Mouse (Mus musculus): ENCODE measurements around the gene Sap30. TPM values are rescaled to one million over a fixed set of nuclear protein-coding genes. Genes with fewer than 3 reads are reported as not detected.
"Not testable (repeated sequence)": the region's sequence is repeated elsewhere in the genome, so short reads cannot be mapped to it uniquely, and the experiment has no call there.

Gene Sap30
- polyA plus RNA-seq, 1 experiment = 32.5 TPM

GRCm38 (mm10) chr8:57510791-57511315 lies 23.2 kb upstream of the Sap30 start:
- Histone ChIP-seq H3ac (ENCODE audit: control insufficient read depth, insufficient read length) (peak overlapping the region; percentile 37), H3K36me3 (ENCODE audit: control insufficient read depth, insufficient read depth) (peaks cover 8% of the 10 kb centered on the region), H3K4me3 (peak overlapping the region; percentile 50), H3K27me3 (ENCODE audit: control insufficient read depth, insufficient read depth, insufficient read length) (no peaks in the 10 kb centered on the region), H3K79me2 (ENCODE audit: control insufficient read depth, insufficient read depth) (peaks cover 23% of the 10 kb centered on the region), H3K4me2 (ENCODE audit: low read depth) (peak overlapping the region; percentile 74)
- TF ChIP-seq CEBPB (IDR thresholded peaks at IDR 0.05; ENCODE audit: insufficient read depth, poor library complexity, severe bottlenecking) = no peak
- TF ChIP-seq MAX (IDR thresholded peaks at IDR 0.05; ENCODE audit: low read depth) = no peak
- no peak for TF ChIP-seq TCF12 (IDR thresholded peaks at IDR 0.05; ENCODE audit: insufficient read depth, poor library complexity, severe bottlenecking)
- no peak for TF ChIP-seq E2F4 (IDR thresholded peaks at IDR 0.05; ENCODE audit: insufficient read depth)
- TF ChIP-seq REST (IDR thresholded peaks at IDR 0.05; ENCODE audit: insufficient read depth, insufficient read length) = no peak
- no peak for TF ChIP-seq MYOG (IDR thresholded peaks at IDR 0.05; ENCODE audit: control insufficient read depth in 1 of 3, insufficient read depth in 1 of 3, insufficient read length in 2 of 3, low read depth in 2 of 3)
- TF ChIP-seq POLR2A (IDR thresholded peaks at IDR 0.05; ENCODE audit: insufficient read length, low read depth) = peak; percentile 54
- TF ChIP-seq USF1 (IDR thresholded peaks at IDR 0.05; ENCODE audit: low read depth) = no peak
- no peak for TF ChIP-seq TCF3 (IDR thresholded peaks at IDR 0.05; ENCODE audit: insufficient read length, low read depth)
- TF ChIP-seq POLR2AphosphoS2 (IDR thresholded peaks at IDR 0.05; ENCODE audit: insufficient read length, low read depth) = peak; percentile 56

DNA sequence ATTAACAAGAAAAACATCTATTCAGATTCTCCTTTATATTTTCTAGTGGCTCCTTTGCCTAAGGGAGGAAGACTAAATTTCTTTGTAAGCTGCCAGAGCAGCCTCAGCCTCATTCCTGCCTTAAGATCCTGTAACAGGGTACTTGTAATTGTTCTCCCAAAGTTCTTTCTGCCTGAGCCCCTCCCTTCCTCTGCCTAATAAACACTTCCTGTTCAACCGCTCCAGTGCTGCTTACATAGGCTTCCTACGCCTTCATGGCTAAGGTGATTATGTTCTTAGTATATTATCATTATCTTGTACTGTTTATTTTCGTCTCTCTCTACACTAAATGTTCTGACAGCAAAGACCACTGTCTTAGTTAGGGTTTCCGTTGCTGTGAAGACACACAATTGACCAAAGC lies 21.0 kb upstream of the Sap30 start:
- Histone ChIP-seq H3K79me2 (ENCODE audit: control insufficient read depth, insufficient read depth) (peaks cover 10% of the 10 kb centered on the region), H3K36me3 (ENCODE audit: control insufficient read depth, insufficient read depth) (peaks cover 2% of the 10 kb centered on the region), H3K27me3 (ENCODE audit: control insufficient read depth, insufficient read depth, insufficient read length) (no peaks in the 10 kb centered on the region), H3K4me2 (ENCODE audit: low read depth) (no peak overlapping the region), H3K4me3 (no peak overlapping the region), H3ac (ENCODE audit: control insufficient read depth, insufficient read length) (no peak overlapping the region)
- TF ChIP-seq REST (IDR thresholded peaks at IDR 0.05; ENCODE audit: insufficient read depth, insufficient read length) = no peak
- no peak for TF ChIP-seq TCF12 (IDR thresholded peaks at IDR 0.05; ENCODE audit: insufficient read depth, poor library complexity, severe bottlenecking)
- no peak for TF ChIP-seq CEBPB (IDR thresholded peaks at IDR 0.05; ENCODE audit: insufficient read depth, poor library complexity, severe bottlenecking)
- TF ChIP-seq SRF (IDR thresholded peaks at IDR 0.05; ENCODE audit: control insufficient read depth, insufficient read length, low read depth) = no peak
- no peak for TF ChIP-seq USF1 (IDR thresholded peaks at IDR 0.05; ENCODE audit: low read depth)
- no peak for TF ChIP-seq MYOD1 (IDR thresholded peaks at IDR 0.05; ENCODE audit: control insufficient read depth in 1 of 3, insufficient read length in 2 of 3, low read depth in 2 of 3)
- TF ChIP-seq MYOG (IDR thresholded peaks at IDR 0.05; ENCODE audit: control insufficient read depth in 1 of 3, insufficient read depth in 1 of 3, insufficient read length in 2 of 3, low read depth in 2 of 3) = no peak

DNA sequence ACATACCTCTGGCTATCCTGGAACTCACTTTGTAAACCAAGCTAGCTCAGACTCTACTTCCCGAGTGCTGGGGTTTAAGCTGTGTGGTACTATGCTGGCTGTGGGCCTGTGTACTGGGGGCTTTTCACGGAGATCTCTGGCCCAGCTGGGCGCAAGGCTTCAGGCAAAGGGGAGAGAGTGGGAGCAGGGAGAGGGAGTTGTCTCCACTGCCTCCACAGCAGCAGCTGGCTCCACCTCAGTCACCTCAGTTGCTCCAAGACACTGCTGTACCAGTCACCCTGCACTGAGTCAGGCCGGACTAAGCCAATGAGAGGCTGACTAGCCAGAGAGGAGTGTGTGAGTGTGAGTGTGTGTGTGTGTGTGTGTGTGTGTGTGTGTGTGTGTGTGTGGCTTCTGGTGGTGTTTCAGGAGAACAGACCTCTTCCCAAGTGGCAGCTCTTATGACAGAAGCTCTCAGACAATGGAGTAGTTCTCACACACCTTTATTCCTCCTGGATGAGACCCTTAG lies 19.9 kb upstream of the Sap30 start:
- TF ChIP-seq E2F4 (IDR thresholded peaks at IDR 0.05; ENCODE audit: insufficient read depth) (no peak), CEBPB (IDR thresholded peaks at IDR 0.05; ENCODE audit: insufficient read depth, poor library complexity, severe bottlenecking) (no peak), POLR2A (IDR thresholded peaks at IDR 0.05; ENCODE audit: insufficient read length, low read depth) (no peak), TCF3 (IDR thresholded peaks at IDR 0.05; ENCODE audit: insufficient read length, low read depth) (no peak), USF1 (IDR thresholded peaks at IDR 0.05; ENCODE audit: low read depth) (no peak), SRF (IDR thresholded peaks at IDR 0.05; ENCODE audit: control insufficient read depth, insufficient read length, low read depth) (no peak), REST (IDR thresholded peaks at IDR 0.05; ENCODE audit: insufficient read depth, insufficient read length) (no peak), MYOD1 (IDR thresholded peaks at IDR 0.05; ENCODE audit: control insufficient read depth in 1 of 3, insufficient read length in 2 of 3, low read depth in 2 of 3) (no peak), TCF12 (IDR thresholded peaks at IDR 0.05; ENCODE audit: insufficient read depth, poor library complexity, severe bottlenecking) (no peak), POLR2AphosphoS2 (IDR thresholded peaks at IDR 0.05; ENCODE audit: insufficient read length, low read depth) (no peak), MAX (IDR thresholded peaks at IDR 0.05; ENCODE audit: low read depth) (no peak)
- H3K27me3 ChIP-seq (ENCODE audit: control insufficient read depth, insufficient read depth, insufficient read length) = no peaks in the 10 kb centered on the region

DNA sequence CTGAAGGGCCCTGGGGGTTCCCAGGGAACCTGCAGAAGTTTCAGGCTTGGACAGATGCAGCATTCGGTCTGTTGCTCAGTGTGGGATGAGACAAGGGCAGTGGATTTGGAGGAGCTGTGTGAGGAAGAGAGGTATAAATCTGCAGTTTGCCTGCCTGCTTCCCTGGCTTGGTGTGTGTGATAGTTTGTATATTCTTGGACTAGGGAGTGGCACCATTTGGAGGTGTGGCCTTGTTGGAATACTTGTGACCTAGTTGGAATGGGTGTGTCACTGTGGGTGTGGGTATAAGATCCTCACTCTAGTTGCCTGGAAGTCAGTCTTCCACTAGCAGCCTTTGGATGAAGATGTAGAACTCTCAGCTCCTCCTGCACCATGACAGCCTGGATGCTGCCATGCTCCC lies 17.8 kb upstream of the Sap30 start:
- not testable (repeated sequence) for H3K79me2 ChIP-seq (ENCODE audit: control insufficient read depth, insufficient read depth); H3K4me3 ChIP-seq; H3ac ChIP-seq (ENCODE audit: control insufficient read depth, insufficient read length); H3K36me3 ChIP-seq (ENCODE audit: control insufficient read depth, insufficient read depth); H3K27me3 ChIP-seq (ENCODE audit: control insufficient read depth, insufficient read depth, insufficient read length)
- H3K4me2 ChIP-seq (ENCODE audit: low read depth) = peak overlapping the region; percentile 8

More for the DNA sequence above, 19.9 kb upstream of the Sap30 start:
- Histone ChIP-seq H3ac (ENCODE audit: control insufficient read depth, insufficient read length) (no peak overlapping the region), H3K36me3 (ENCODE audit: control insufficient read depth, insufficient read depth) (no peaks in the 10 kb centered on the region), H3K79me2 (ENCODE audit: control insufficient read depth, insufficient read depth) (no peaks in the 10 kb centered on the region), H3K4me2 (ENCODE audit: low read depth) (no peak overlapping the region), H3K4me3 (no peak overlapping the region)

- Histone ChIP-seq H3ac (ENCODE audit: control insufficient read depth, insufficient read length) (no peak overlapping the region), H3K79me2 (ENCODE audit: control insufficient read depth, insufficient read depth) (no peaks in the 10 kb centered on the region), H3K4me3 (no peak overlapping the region), H3K27me3 (ENCODE audit: control insufficient read depth, insufficient read depth, insufficient read length) (no peaks in the 10 kb centered on the region), H3K4me2 (ENCODE audit: low read depth) (no peak overlapping the region), H3K36me3 (ENCODE audit: control insufficient read depth, insufficient read depth) (no peaks in the 10 kb centered on the region)
- TF ChIP-seq MYOG (IDR thresholded peaks at IDR 0.05; ENCODE audit: control insufficient read depth in 1 of 3, insufficient read depth in 1 of 3, insufficient read length in 2 of 3, low read depth in 2 of 3) (no peak), TCF12 (IDR thresholded peaks at IDR 0.05; ENCODE audit: insufficient read depth, poor library complexity, severe bottlenecking) (no peak), POLR2A (IDR thresholded peaks at IDR 0.05; ENCODE audit: insufficient read length, low read depth) (no peak), USF1 (IDR thresholded peaks at IDR 0.05; ENCODE audit: low read depth) (no peak), POLR2AphosphoS2 (IDR thresholded peaks at IDR 0.05; ENCODE audit: insufficient read length, low read depth) (no peak), TCF3 (IDR thresholded peaks at IDR 0.05; ENCODE audit: insufficient read length, low read depth) (no peak), MAX (IDR thresholded peaks at IDR 0.05; ENCODE audit: low read depth) (no peak), MYOD1 (IDR thresholded peaks at IDR 0.05; ENCODE audit: control insufficient read depth in 1 of 3, insufficient read length in 2 of 3, low read depth in 2 of 3) (no peak), REST (IDR thresholded peaks at IDR 0.05; ENCODE audit: insufficient read depth, insufficient read length) (no peak), SRF (IDR thresholded peaks at IDR 0.05; ENCODE audit: control insufficient read depth, insufficient read length, low read depth) (no peak), E2F4 (IDR thresholded peaks at IDR 0.05; ENCODE audit: insufficient read depth) (no peak)
Measured at GRCm38 (mm10) chr8:57503641-57504040, 16.0 kb upstream of the Sap30 start.
